Mouse (Mus musculus): ENCODE results near the gene Stc2. TPM values are rescaled to one million over a fixed set of nuclear protein-coding genes. Genes with fewer than 3 reads are reported as not detected.

The Stc2 gene
- total RNA-seq, 2 experiments from 2014 or later: 2.7 to 2.8 TPM

DNA sequence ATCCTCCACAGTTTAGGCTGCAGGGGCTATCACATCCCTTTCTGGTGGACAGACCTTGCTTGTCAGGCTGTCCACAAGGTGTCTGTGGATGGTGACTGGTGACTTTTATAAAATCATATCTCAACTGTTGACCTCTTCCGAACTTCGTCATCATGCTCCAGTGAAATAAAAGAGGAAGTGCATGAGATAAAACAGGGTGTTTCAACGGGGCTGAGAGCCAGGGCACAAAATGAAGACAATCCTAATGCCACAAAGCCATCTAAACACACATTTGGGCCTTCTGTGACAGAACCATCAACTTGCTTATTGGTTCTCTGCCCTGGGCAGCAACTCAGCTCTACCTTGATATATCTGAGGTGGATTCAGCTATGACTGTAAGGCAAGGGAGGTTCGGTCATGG is 3.0 kb downstream of the Stc2 start:
- DNase-seq: no peak
- intact Hi-C loops (cut with DNase I): no loop called here

DNA sequence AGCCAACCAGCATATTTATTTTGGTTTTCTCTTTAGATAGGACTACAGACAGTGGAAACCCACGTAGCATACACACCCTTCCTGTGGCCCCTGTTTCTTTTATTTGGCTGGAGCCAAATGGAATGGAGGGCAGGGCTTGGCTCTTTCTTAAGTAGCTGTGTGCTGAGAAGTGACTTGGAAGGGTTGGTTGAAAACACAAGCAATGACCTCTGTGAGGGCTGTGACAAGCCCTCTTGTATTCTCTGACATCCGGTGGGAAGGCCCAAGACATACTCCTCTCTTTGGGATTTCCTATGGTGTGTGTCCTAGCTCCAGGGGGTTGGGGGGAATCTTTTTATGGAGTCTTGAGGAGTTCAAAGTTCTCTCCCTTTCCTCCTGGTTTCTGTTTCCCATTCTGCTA is 3.5 kb downstream of the Stc2 start:
- intact Hi-C loops (cut with DNase I): no loop called here
- DNase-seq: no peak

DNA sequence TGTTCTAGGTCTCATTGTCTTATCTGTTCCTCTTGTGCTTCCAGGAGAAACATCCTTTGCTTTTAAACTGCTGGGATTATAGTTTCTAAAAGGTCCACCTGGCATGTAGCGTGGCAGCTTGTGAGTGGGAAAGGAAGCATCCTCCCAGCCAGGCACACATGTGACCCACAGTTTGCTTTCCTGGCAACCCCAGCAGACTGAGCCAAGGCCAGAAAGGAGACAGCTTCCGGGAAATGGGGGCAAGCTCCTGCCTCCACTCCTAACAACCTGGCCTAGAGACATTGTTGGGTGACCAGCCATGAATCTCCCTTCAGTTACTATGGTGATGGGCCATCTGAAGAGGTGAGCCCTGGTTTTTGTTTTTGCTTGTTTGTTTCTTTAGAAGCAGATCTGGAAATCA is 3.9 kb downstream of the Stc2 start:
- intact Hi-C loops (cut with DNase I): no loop called here
- no peak for DNase-seq

DNA sequence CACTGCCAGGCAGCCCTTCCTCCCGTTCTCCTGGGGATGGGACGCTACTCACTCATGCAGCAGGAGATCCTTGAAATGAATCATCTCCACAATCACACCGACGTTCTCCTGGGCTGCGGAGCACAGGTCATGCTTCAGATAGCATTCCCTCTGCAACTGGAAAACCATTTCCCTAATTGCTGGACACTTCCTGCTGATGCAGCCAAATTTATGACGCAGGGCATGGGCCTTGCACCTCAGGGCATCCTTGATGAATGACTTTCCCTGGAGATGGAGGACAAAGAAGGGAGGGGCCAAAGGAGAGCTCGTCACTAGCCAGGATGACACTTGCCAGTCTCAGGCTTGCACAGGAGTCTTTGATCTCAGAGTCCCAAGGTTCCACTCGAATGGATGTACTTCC is 4.6 kb downstream of the Stc2 start:
- no peak for DNase-seq
- intact Hi-C loops (cut with DNase I): no loop called here

DNA sequence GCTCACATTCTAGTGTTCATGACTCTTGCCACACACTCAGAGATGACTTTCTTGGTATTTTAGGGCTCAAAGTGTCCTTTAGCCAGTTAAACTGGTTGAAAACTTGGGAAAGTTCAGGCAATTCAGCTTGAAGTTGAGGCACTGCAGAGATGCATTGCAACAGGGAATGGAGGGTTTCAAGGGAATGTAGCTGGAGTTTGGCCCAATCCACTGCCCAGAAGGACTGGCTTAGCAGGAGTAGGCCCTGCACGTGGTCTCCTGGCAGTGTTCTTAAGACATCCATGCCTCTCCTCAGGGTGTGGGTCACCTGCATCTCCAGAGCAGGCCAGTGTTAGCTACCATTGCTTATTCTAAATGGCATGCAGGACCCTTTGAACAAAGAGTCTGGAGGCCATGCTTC is 7.0 kb downstream of the Stc2 start:
- no peak for DNase-seq
- intact Hi-C loops (cut with DNase I): no loop called here

DNA sequence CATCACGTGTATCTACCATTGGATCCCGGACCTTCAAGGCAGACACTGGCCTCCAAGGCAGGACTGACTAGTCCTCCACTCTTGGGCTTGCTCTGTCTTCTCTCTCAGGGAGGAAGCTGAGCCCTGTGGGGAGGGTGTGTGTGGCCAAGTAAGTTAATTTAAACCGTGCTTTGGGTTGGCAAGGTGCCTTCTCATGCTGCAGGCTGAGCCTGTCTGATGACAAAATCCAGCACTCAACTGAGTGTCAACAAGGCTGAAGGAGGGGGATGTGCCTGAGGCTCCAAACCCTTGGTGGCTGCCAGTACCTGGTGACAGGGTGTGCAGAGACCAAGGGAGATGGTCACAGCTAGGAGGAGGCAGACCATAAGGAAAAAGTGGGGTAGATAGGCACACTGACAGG is 7.5 kb downstream of the Stc2 start:
- intact Hi-C loops (cut with DNase I): no loop called here
- peak; percentile 37 for DNase-seq

DNA sequence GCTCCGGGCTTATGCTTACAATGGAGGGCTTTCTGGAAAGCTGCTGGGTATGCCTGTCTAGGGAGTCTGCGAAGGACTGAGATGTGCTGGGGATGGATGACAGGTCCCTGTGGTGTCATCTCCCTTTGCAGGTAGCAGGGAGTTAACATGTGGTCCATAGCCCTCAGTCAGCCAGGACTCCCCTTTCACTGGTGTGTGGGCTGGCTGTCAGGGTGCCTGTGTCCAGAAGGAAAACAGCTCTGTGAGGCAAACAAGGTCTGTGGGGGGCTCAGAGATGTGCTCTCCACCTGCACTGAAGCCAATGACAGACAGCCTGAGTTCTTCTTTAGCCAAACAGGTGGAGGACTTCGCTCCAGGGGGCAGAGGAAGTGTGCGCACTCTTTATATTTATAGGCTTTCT is 8.8 kb downstream of the Stc2 start:
- intact Hi-C loops (cut with DNase I): no loop called here
- DNase-seq: no peak

DNA sequence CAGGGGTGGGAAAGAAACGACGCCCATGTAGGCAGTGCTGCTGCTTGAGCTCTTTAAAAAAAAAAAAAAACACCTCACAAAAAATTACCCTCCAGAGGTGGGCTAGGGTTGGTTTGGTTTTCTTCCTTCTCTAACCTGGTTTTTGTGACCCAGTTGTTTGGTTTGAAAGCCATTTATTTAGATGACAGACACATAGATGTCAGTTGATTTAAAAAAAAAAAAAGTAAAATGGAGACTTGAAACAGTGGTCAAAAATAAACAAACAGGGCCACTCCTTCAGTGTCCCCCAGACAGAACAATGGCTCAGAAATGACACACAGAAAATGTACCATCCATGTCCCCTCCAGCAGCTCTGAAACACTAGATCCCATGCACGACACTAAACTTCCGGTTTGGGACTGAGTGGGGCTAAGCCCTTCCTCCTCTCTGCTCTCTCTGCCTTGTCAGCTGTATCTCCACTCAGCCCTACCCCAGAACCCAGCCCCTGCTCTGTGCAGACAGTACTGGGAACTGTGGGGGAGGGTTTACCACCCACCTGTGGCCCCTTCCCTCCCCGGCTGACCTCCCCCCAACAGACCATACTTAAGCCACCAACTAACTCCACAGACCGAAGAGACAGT is 10.5 kb downstream of the Stc2 start:
- no peak for DNase-seq

DNA sequence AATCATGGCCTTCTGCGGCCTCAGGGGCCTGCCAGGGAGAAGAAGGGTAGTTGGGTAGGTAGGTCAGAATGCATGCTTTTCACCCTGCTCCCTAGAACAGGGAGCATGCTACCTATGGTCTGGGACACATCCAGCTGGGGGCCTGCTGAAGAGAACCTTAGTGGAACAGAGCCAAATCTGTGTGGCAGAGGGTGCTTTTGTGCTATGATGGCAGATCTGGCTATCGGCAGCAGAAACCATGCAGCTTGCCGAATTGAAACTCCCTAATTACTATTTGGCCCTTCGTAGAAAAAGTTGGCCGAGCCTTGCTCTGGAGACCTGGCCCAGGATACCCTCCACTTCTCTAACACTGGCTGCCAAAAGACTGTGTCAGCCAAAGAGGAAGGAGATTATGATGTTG is 11.4 kb downstream of the Stc2 start:
- DNase-seq: no peak
- intact Hi-C loops (cut with DNase I): no loop called here

More for the DNA sequence above, 10.5 kb downstream of the Stc2 start:
- intact Hi-C loops (cut with DNase I): no loop called here

DNA sequence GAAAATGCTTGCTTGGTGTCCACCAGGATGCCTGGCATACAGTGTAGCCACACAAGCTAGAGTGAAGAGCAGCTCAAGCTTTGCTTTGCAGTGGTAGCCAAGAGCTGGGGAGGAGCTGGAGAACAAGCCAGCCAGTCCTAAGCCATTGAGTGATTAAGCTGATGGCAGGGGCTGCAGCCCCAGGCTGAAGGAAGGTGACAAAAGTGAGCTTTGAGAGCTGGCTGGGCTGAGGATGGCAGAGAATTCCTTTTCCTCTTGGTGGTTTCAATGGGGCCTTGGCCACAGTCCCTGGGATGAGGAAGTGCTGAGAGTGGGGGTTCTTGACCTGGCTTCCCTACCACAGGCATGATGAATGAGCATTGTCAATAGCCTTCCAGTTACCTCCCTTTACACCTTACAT is 13.0 kb downstream of the Stc2 start:
- intact Hi-C loops (cut with DNase I): no loop called here
- DNase-seq: no peak

DNA sequence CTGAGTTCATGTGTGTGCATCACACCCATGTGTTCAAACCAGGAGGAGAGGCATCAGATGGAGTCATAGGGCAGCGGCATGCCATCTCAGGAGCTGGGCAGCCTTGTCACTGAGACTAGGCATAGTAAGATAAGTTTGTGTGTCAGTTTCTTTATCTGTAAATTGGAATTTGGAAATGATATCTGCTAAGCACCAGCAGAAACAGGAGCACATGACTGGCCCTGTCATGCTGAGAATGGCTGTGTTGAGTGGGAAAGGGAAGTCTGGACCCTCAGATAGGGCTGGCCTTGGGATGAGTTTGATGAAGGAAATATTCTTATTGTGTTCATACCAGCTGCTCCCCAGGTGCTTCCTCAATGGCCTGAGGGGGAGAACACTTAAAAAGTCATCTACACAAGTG is 14.1 kb downstream of the Stc2 start:
- intact Hi-C loops (cut with DNase I): no loop called here
- DNase-seq: no peak

DNA sequence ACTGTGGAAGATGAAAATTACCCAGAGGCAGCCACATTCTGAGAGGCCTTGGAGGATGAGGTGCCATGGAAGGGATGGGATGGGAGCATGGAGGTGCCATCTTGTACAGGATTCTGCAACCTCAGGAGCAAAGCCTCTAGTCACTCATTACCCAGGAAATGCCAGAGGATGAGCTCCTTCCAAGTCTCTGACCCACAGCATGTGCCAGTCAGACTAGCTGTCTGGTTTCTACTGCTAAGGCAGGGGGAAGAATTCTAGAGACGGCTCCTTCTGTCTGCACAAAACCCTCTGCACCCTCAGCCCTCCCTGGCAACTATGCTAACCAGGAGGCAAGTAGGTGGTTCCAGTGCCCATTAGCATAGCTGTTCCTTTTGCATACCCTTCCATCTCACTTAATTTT is 15.4 kb downstream of the Stc2 start:
- no peak for DNase-seq
- intact Hi-C loops (cut with DNase I): no loop called here

Other genes with a start within 250 kb of the Stc2 start
- not detected for gene Gm17332, start 187.6 kb downstream of the Stc2 start, total RNA-seq (2021)